Mouse (Mus musculus) fibroblast of lung, adult 2 months (primary cell): ENCODE results near the gene Pkig.

Source experiments
- DNase-seq: peaks from one replicate; pipeline ENCODE4 v3.0.0-alpha.2; 2011; ENCODE audit warnings: low read depth

The Pkig gene

DNA sequence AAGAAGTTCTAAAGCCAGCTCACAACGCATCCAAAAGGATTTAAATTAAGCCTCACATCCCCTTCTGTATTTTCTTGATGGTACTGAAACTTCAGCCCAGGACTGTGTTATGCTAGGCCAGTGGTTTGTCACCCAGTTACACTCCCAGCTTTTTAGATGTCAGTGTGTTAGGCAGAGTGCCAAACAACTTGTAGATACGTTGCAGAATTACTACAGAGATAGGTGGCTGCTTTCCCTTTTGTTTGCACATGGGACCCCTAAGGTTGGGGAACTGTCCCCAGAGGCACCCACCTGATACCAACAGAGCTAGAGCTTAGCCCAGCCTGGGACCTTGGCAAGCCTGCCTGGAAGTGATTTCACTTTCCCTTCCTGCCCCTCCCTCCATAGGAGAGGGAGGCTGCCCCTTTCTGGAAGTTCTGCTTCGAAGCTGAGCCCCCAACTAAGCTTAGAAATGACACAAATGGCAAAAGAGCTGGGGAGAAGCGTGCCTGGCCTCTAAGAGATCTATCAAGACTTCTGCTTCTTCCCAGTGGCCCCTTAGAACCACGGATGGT lies 52.5 kb downstream of the Pkig start:
- no peak for DNase-seq

DNA sequence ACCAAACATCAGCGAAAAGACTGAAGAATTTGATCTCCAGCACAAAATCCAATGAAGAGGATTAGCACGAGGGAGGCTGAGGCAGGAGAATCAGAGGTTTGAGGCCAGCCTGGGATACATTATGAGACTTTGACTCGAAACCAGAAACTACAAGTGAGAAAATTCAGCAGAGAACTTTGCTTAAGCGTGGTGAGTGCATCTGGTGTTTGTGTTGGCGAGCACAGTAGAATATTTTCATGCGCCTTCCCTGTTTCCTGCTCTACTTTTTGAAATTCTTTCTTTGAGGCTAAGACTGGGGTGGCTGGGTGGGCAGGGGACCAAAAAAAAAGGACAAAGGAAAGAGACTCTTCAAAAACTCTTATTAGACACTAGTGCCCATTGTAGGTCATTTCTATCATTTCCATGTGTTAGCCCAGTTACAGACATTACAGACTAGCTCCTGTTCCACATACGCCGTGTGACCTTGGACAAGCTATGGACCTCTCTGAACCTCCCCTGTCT lies 53.2 kb downstream of the Pkig start:
- DNase-seq = no peak

DNA sequence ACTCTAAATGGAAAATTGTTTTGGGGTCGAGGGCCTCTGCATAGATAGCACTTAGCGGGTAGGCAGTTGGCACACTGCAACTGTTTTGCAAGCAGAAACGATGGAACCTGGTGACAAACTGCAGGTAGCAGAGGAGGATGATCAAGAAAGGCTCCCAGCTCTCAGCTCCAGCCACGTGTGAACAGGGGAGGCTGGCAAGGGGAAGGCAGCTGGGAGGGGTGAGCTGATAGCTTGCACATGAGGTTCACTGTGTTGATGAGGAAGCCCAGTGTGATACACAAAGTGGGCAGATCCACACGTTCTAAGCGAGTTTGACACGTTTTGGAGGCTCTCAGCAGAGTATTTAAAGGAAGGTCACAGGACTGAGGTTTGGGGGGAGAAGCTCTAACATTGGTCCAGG lies 54.3 kb downstream of the Pkig start:
- DNase-seq = no peak

DNA sequence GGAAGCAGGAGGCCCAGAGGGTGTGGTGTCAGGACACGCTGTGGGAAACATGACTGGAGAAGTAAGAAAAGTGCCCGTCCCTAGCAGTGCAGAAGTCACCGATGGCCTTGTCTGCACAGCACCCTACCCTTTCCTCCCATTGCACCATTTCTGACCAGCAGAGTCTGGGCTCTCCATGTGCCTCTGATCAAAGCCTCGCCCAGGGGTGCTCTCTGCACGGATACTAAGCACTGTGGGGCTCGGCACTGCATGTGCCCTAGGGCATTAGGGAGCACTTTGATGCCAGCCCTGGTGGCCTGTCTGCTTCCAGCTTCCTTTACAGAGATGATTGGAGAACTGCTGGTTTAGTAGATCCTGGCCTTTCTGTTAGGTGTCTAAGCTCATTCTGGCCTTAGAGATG lies 54.7 kb downstream of the Pkig start:
- no peak for DNase-seq

DNA sequence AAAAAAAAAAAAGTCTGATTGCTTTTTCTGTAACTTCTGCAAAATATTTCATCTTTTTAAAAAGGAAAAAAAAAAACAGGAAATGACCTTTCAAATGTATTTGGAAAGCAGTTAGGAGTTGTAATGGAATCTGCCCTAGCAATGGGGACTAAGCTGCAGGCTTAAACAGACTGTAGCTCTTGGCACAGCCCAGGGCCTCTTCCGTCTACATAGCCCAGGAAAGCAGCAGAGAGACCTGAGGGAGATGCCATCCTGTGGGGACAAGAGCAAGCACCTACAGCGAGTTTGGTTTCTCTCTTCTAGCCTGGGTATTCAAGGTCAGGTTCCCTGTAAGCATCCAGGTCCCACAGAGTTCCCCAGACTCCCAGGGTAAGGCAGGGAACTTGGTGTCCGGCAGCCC lies 55.2 kb downstream of the Pkig start:
- DNase-seq = no peak

DNA sequence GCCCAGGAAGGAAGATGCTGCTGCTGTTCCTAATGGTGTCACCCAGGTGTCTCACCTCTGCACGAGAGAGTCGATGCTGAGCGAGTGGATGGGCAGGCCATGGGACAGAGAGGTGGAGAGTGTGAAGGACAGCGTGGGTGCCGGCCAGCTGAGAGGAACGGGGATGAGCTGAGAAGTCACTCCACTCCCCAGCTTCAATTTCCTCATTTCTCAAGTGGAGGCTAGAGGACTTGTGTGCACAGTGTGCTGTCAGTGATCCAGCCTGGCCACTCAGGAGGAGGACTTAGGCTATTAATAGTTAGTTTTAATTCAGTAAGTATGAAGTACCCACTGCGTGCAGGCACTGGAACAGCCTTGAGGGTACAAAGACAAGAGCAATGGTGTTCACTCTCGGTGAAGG lies 58.3 kb downstream of the Pkig start:
- no peak for DNase-seq

DNA sequence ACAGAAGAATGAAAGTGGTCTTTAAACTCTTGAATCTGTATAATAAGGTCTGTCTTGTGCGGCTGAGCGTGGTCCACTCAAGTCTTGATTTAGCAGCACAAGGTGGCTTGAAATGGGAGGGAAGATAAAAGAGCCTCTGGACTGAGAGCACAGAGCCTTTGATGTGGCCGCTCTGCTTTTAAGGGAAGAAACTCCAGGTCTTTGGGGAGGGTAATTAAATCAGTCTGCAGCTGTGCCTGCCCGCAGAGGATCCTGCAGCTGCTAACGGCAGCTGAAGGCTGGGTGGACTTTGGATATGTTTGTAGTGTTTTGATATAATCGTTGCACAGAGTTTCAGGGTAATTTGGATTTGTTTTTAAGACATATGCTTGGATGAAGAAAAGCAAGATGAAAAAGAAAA lies 58.7 kb downstream of the Pkig start:
- no peak for DNase-seq

DNA sequence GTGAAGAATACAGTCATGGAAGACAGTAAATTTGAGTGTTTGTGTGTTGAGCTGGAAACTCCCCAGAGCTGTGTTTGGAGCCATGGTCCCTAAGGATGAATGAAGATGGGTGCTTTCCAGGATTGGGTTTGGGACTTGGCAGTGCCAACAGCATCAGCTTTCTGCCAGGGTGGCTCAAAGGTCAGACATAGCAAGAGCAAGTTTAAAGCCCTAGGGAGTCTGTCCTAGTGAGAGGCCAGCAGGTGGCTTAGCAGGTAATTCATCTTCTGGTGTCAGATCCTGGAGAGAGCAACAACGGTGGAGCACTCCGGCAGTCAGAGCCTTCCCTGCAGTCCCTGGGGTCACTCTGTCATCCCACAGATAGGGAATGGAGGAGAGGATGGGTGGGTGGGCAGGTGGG lies 60.3 kb downstream of the Pkig start:
- no peak for DNase-seq

DNA sequence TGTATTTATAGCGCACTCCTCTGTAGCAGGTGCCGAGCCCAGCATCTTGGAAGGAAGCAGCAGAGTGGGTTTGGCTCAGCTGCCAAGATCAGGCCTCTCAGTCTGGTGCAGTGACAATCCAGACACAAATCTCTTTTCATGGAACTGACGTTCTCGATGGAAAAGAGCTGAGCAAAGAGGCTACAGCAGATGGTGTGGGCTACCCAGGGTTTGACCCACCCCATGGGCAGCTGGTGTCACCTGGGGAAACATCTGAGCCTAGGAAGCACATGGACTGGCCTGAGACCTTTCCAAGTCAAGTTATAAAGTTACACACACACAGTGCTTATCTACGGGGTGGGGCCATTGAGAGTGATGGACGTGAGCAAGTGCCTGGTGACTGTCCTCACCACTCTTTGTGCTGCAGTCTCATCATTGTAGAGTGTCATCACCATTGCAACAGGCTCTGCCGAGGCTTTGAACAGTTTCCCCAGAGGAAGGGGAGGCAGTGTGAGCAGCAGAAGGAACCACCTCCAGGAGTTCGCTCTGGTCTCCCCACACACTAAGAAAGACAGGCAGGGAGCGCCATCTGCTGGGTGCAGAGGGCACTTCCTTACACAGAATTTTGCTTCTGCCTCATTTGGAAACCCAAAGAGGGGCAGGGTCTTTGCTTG lies 60.9 kb downstream of the Pkig start:
- no peak for DNase-seq

DNA sequence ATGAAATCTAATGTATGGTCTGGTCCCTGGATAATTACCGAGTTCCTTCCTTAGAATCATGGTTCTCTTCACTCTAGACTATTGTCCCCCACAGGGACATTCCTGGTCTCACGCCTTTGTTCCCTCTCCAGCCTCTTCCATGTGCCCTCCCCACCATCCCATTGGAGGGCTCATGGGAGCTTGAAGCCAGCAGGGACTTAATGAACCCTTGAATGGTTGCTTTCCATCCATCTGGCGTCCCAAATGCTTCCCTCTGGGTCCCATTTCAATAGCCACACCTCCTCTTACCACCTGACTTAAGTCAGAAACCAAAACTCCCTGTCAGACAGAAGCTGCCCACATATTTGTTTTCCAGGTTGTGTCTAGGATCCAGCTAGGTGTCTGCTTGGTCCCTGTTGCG lies 61.4 kb downstream of the Pkig start:
- DNase-seq = no peak

DNA sequence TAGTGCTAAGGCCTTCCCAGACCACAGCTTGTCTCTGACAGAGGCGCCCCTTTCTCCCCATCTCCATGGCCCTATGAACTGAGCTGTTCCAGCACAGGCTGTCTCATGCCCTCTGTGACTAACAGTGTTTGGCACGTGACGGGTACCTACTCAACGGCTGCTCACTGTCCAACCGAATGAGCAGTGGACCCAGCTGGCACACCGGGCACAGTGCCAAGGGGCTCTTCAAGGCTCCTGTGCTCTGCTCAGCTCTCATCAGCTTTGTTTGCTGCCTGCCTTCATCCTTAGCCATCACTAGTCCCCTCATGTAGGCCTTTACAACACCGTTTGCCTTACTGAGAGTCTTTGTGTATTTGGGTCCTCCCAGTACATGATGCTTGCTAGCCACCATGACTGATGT lies 64.4 kb downstream of the Pkig start:
- no peak for DNase-seq

DNA sequence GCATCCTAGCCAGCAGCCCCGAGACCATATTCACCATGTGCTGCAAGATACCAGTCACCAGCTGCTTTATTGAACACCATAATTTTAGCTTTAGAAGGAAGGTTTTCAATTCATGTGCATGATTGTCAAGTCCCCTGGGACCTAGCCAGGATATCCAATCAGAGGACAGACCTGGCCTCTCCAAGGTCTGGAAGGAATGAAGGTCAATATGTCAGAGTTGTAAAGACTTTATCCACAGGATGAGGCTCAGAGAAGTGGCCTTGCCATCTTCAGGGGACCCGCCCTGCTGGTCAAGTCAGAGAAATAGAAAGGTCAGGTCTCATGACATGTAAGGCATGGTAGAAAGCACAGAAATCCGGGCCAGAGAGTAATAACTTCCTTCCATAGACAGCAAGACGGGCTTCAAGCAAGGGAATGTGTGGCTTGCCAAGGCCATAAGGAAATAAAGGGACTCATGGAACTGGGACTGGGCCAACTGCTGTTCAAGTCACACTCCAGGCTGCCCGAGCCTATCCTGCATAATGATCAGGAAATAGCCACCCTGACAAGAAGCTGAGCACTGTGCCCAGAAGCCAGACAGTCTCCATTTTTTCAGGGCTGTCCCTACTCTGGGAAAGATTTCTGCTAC lies 68.7 kb downstream of the Pkig start:
- DNase-seq = no peak

DNA sequence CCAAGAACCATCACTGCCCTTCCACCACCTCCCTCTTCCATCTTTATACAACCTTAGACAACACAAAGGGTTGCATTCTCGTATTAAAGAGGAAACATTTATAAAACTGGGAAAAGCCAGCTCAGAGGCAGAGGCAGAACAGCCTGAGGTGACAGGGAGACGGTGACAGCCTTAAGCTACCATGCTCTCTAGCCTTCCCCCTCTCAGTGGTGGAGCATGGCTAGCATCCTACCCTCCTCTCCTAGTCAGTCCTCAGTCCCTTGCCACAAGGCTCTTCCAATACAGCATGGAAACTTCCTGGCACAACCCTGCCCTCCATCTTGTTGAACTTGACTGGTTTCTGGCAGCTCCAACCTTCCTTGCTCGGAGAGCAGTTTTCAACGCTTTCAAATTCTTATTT lies 70.1 kb downstream of the Pkig start:
- no peak for DNase-seq

DNA sequence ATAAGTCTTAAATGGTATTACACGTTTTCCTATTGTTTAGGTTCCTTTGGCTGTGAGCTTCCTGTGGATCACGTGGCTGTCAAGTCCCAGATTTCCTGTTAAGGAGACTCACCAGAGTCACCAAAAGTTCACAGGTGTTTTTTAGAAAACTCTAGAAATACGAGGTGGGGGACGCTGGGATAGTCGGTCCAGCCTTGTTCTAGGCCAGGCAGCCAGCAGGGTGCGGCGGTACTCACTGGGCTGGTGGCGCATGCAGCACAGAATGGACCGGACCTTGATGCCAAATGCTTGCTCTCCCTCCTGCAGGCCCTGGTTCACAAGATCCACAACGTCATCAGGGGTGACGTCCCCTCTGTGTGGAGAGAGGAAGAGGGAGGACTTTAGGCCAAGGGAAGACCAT lies 73.8 kb downstream of the Pkig start:
- DNase-seq = no peak

DNA sequence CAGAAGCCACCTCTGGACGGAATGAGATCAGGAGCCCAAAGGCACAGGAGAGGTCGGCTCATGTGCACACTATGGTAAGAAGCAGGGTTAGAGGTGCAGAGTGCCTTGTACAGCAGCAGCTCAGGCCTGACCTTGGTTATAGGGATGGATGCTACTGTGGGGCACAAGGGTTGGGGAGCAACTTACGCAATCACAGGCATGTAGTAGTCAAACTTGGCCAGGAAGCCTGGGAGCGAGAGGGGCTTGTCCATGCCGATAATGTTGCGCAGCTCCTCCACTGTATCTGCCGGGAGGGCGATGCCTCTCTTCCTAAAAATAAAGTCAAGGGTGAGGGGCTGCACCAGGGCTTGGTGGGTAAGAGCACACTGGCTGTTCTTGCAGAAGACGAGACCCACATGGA lies 77.0 kb downstream of the Pkig start:
- DNase-seq = no peak

DNA sequence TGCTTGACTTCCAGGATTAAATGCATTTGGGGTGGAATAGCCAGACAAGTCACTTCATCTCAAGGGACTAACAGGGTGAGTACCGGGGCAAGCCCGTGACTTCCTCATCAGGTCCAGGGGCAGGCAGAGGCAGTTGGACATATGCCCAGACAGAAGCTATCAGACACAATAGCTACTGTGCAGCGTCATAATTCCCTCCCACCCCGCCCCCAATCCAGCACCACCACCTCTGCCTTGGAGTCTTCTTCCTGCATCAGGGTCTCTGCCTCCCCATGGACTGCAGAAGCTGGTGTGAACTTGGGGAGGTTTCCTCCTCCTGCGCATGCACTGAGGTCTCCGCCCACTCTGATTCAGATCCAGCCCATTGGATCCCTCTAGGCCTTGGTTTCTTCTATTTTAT lies 77.8 kb downstream of the Pkig start:
- DNase-seq = no peak

DNA sequence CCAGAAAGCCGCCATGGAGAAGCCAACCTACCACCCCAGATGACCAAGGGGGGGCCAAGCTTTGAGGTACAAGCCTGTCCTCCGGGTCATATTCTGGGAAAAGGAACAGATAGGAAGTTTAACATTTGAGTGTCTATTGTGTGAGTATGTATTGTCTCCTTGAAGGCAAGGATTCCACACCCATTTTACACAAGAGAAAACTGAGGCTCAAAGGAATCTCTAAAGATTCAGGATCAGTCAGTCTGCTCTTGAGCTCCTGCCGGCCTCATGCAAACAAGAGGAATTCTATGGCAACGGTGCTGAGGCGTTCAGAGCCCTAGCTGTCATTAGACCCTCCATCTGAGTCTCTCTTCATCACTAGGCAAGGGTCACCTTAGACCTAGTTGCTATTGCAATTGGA lies 84.5 kb downstream of the Pkig start:
- no peak for DNase-seq

DNA sequence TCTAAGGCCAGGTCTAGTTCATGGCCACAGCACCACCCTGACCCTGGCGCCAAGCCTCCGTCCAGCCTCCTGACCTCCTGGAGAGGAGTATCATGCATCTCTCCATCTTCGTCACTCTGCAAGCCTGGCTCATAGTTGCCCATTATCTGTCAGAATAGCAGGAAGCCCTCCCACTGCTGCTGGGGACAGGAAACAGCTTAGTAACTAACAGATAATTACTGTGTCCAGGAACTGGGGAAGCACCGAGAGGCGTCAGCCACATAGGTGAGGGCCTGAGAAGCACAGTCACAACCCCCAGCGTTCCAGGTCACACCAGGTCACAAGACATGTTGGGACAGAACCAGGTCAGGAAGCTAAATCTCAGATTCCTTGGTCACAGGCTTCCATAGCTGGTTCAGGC lies 85.2 kb downstream of the Pkig start:
- DNase-seq = no peak

DNA sequence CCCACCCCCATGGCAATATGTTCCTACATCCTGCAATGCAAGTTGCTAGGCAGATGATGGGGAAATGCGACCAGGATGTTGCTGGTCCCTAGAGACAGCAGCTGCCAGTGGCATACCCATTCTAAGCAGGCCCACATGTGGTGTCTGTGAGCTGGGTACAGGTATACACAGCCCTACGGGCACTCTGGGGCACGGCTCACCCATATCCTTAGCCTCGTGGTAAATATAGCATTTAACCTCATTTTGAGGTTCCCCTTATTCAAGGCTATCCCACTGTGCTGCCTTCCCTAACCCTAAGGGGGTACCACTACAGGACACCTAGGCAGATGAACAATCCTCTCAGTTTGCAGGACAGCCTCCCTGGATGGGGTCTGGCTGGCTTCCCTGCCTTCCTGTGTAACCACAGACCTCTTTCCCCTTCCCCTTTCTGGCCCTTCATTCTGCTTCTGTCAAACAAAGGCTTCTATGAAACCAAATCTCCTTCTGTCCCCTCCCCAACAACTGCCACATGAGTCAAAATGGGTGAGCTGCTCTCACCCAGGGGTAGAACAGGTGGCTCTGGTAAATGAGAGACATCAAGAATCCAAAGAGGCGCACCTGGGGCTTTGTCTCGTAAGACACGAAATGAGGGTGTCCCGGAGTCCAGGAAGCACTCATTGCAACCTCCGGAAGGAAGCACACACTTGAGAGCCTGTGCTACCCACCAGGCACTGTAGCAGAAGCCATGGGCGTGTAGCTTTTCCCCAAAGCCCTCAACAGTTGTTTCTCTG lies 86.8 kb downstream of the Pkig start:
- no peak for DNase-seq

DNA sequence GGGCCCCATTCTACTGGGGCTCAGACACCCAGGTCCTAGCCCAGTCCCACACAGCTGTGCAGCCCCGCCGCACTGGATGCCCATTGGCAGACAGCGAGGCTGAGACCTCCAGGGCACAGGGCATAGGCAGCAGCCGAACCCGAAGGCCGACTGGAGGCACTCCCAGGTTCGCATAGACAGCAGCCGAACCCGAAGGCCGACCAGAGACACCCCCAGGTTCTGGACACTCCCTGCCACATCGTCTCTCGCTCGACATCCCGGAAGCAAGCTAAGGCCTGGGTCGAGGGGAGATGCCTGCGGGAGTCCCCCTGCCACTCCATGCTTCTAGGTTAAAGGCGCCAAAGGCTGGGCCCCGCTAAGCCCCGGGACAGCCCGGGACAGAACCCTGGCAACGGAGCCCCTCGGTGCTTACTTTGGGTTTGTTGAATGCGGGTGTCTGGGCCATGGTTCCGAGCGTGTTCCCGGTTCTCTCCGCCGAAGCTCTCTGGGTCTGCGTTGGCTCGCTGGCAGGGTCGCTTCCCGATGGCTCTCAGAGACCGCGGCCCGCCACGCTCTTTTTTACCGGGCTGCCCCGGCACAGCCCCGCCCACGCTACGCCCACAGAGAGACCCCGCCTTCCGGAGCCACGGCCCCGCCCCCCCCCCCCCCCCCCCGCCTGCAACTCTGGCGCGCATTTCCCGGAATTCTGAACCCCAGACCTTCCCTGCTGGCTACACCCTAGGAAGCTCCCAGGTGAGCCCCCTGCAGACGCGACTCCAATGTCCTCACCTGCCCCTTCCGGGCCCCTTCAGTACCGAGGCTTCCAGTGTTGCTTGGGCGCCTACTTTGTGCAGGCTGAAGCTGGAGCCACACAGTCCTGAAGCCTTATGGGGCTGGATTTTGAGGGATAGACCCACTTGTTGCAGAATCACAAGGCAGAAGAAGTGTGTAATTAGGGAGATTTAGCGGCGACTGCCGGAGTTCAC lies 91.7 kb downstream of the Pkig start, which contains the start of gene Ada:
Ada (minus strand) TSS at position 593 of the 965 bp plus-strand sequence.
- no peak for DNase-seq

DNA sequence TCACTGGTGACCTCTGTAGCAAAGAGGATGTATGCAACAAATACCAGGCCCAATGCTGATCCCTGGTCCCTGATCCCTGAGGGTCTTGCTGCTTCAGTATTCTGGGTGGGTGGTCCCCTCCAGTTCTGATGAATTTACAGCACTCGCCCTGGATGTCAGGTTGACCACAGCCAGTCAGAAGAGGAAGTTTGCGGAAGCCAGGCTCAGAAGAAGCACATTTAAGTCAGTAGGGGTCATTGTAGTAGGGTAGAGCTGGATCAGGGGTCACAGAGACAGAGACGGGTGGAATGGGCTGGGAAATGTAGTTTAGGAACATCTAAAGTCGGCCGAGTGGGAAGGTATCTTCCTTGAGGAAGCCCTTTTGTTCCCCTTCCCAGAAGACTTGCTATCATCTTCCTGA lies 96.0 kb downstream of the Pkig start:
- no peak for DNase-seq

DNA sequence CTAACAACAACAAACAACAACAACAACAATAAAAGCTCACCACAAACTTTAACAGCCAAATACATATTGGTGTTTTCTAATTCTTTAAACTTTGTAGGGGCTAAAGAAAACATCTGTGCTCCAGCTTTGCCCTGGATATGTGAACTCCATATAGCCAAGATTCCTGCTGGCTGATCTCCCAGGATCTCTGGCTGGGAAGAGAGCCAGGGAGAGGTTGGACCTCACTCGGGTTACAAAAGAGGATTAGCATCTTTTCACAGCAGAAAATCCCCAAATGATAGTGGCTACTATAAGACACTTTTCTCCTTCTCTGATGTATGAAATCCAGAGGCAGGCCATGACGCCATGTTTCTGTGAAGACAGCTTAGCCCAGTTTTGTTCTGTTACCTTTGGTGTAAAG lies 98.5 kb downstream of the Pkig start:
- peak; percentile 81 for DNase-seq
